Mouse (Mus musculus) CD4-positive helper T cell, adult 2 months (primary cell): ENCODE measurements around the gene Tepsin.

Experiments
- DNase-seq: peaks from one replicate; pipeline ENCODE4 v3.0.0-alpha.2; 2012; ENCODE audit warnings: low read depth, missing footprints, low spot score

Tepsin gene

GRCm38 (mm10) chr11:120098588-120099511, at the start of gene Tepsin, which contains the start of gene Ndufaf8:
Gene Tepsin, minus strand, starts transcription at chr11:120098731.
Gene Ndufaf8, plus strand, starts transcription at chr11:120098928.
- peak; percentile 98 for DNase-seq

GRCm38 (mm10) chr11:120143708-120144497, 45.4 kb upstream of the Tepsin start:
- no peak for DNase-seq

GRCm38 (mm10) chr11:120142601-120143051, 44.1 kb upstream of the Tepsin start:
- DNase-seq, result peak; percentile 52

- DNase-seq, result no peak
These were observed 41.7 kb upstream of the Tepsin start for GRCm38 (mm10) chr11:120140255-120140654.

GRCm38 (mm10) chr11:120139309-120139731, 40.8 kb upstream of the Tepsin start:
- DNase-seq, result peak; percentile 62

- DNase-seq, result no peak
These were observed 39.1 kb upstream of the Tepsin start for GRCm38 (mm10) chr11:120137625-120138004.

GRCm38 (mm10) chr11:120136796-120137624, 38.5 kb upstream of the Tepsin start:
- no peak for DNase-seq

GRCm38 (mm10) chr11:120136195-120136594, 37.7 kb upstream of the Tepsin start:
- DNase-seq, result no peak

GRCm38 (mm10) chr11:120134847-120135530, 36.5 kb upstream of the Tepsin start:
- DNase-seq, result no peak

- no peak for DNase-seq
These were observed 35.6 kb upstream of the Tepsin start for GRCm38 (mm10) chr11:120134148-120134547.

GRCm38 (mm10) chr11:120129281-120129680, 30.8 kb upstream of the Tepsin start:
- no peak for DNase-seq

GRCm38 (mm10) chr11:120126845-120127244, 28.3 kb upstream of the Tepsin start:
- no peak for DNase-seq

GRCm38 (mm10) chr11:120122126-120122525, 23.6 kb upstream of the Tepsin start:
- DNase-seq, result no peak

GRCm38 (mm10) chr11:120120642-120121420, 22.3 kb upstream of the Tepsin start:
- no peak for DNase-seq

- DNase-seq, result no peak
These were observed 21.5 kb upstream of the Tepsin start for GRCm38 (mm10) chr11:120119936-120120541.

GRCm38 (mm10) chr11:120119108-120119507, 20.6 kb upstream of the Tepsin start:
- no peak for DNase-seq

GRCm38 (mm10) chr11:120117626-120118025, 19.1 kb upstream of the Tepsin start:
- no peak for DNase-seq

- no peak for DNase-seq
These were observed 16.1 kb upstream of the Tepsin start for GRCm38 (mm10) chr11:120114488-120115215.

GRCm38 (mm10) chr11:120112136-120112535, 13.6 kb upstream of the Tepsin start:
- no peak for DNase-seq
